Mouse (Mus musculus) telencephalon, adult 2 months (tissue): Measurements from ENCODE around the gene Dusp28.

Experiments used
- DNase-seq: peaks from one replicate; pipeline ENCODE4 v3.0.0-alpha.2; 2011; ENCODE audit warnings: low read depth, low spot score

The Dusp28 gene

DNA sequence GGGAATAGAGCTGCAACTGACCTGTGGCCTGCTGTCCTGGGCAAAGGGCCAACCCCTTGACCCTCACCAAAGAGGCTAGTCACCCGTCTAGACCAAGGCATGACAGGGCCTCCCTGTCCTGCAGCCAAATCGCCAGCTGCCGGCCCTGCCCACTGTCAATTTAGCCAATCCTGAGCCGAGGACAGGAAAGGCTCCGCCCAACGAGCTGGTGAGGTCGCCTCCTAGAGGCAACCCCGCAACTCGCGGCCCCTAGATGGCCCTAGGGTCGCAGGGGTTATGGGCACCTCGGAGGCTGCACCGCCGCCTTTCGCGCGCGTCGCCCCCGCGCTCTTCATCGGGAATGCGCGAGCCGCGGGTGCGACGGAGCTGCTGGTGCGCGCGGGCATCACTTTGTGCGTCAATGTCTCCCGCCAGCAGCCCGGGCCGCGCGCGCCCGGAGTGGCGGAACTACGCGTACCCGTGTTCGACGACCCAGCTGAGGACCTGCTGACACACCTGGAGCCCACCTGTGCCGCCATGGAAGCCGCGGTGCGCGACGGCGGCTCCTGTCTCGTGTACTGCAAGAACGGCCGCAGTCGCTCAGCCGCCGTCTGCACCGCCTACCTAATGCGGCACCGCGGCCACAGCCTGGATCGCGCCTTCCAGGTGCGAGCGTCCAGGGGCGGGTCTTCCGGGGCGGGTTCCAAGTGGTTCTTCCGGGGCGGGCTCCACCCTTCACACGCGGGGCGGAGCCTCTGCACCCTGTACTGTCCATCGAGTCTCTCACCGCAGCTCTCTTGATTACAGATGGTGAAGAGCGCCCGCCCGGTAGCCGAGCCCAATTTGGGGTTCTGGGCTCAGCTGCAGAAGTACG is at the start of gene Dusp28:
Gene Dusp28 (plus strand): TSS at position 203 of the 853 bp plus-strand sequence.
- peak; percentile 83 for DNase-seq

DNA sequence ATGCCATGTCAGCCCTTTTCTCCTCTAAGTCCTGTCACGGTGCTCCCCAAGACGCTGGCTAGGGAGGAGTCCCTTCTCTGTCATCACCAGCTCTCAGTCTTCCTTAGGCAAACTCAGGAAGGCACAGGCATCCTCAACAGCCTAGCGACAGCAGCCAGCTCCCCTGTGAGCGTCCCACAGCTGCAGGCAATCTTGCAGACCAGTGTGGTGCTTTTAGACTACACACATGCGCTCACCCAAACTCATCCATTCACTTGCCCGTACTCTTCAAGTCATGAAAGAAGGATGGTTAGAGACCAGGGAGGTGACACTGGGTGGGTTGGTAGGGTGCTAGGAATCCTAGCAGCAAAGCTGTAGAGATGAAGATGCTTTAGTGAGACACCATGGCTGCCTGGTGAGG is 45.3 kb upstream of the Dusp28 start:
- DNase-seq, result no peak

DNA sequence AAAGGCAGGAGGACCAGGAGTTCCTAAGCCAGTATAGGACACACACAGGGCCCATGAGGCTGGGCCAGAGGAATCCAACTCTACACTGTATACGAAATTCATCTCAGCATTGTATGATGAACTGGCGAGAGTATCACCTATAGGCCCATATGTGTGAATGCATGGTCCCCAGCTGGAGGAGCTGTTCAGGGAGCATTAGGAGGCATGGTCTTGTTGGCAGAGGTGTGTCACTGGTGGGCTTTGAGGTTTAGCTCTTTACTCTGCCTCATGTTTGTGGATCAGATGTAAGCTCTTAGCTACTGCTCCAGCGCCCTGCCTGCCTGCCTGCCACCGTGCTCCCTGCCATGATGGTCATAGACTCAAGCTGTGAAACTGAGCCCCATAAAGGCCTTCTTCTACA is 43.5 kb upstream of the Dusp28 start:
- DNase-seq, result no peak

DNA sequence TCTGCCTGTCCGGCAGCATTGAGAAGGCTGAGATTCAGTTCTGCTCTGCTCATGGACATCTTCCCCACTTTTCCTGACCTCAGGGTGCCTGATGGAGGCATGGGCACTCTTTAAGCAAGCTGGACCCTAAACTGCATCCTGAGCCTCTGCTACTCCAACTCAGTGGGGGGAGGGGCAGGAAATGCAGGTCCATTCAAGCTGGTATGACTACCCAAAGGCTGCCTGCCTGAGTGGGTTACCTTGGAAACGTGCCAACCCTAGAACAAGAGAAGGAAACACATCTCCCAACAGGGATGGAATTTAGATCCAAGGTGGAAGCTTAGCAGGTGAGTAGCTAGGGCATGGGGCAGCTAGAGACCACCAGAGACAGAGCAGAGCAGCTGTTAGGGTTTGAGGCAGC is 40.6 kb upstream of the Dusp28 start:
- DNase-seq, result no peak

GRCm38 (mm10) chr1:92869985-92870384 is 36.8 kb upstream of the Dusp28 start:
- DNase-seq, result no peak

DNA sequence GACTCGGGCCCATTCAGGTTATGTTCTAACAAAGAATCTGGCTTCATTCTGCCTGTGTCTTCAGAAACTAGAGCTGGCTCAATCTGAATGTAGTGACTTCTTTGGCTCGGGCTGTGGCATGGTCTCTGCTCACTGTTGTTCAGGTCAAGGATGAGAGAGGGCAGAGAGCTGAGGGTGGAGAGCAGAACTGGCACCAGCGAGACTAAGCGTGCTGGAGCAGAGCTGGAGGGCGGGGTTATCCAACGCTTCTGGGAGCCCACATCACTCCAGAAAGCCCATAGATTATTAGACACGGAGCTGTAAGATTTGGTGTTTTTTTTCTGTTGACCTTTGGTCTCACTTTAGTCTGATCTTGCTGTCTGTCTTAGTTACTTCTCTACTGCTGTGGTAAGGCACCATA is 34.1 kb upstream of the Dusp28 start:
- no peak for DNase-seq

DNA sequence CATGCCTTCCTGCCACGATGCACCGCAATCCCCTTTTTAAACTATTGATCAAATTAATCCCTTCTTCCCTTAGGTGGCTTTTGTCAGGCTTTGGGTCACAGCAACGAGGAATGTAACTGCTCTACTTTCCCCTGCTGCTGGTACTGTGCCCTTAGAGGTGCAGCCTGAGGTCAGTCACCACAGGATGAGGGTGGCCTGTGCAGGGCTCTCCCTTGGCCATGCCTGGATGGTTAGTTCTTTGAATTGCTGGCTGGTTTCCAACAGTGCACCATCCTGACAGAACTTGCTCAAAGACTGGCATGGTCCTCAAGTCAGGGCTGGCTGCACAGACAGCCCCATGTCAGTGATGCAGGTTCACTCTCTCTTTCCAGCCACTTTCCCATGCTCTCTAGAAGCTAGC is 32.8 kb upstream of the Dusp28 start:
- no peak for DNase-seq

DNA sequence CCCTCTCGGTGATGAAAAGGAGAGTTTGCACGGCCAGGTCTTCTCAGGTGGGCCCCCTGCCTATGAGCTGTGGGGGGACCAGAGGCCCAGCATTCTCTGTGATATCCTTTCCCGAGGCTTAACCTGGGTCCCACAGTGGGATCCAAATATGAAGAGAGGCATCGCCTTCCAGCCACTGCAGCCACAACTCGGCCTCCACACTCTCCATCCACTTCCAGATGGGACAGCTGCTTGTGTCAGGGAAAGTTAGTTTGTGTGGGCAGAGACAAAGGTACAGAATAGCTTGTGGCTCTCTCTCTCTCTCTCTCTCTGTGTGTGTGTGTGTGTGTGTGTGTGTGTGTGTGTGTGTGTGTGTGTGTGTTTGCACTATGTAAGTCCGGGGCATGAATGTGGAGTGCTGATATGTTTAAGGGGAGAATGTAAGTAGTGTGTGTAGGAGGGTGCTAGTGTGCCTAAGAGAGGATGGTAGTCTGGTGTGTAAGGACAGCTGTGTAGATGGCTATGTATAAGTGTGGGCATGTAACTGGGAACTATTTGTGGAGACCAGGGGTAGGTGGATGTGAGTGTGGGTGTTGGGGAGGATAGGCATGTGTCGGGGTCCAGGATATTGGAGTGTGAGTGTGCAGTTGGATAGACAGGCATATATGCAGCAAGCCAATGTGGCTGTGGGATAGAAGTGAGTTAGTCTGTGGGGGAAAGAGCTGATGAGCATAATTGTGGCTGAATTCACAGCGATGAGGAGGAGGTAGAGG is 31.2 kb upstream of the Dusp28 start:
- DNase-seq, result peak; percentile 63

GRCm38 (mm10) chr1:92877431-92877978 is 29.3 kb upstream of the Dusp28 start:
- DNase-seq, result no peak

GRCm38 (mm10) chr1:92878066-92878741 is 28.6 kb upstream of the Dusp28 start:
- DNase-seq, result no peak

GRCm38 (mm10) chr1:92879266-92879665 is 27.5 kb upstream of the Dusp28 start:
- peak; percentile 48 for DNase-seq

- no peak for DNase-seq
These were observed 26.7 kb upstream of the Dusp28 start for GRCm38 (mm10) chr1:92880101-92880500.

- no peak for DNase-seq
These were observed 24.8 kb upstream of the Dusp28 start for GRCm38 (mm10) chr1:92881982-92882381.

- no peak for DNase-seq
These were observed 17.7 kb upstream of the Dusp28 start for GRCm38 (mm10) chr1:92888901-92889655.

GRCm38 (mm10) chr1:92892791-92893190 is 14.0 kb upstream of the Dusp28 start:
- no peak for DNase-seq

GRCm38 (mm10) chr1:92893896-92894295 is 12.9 kb upstream of the Dusp28 start:
- no peak for DNase-seq

DNA sequence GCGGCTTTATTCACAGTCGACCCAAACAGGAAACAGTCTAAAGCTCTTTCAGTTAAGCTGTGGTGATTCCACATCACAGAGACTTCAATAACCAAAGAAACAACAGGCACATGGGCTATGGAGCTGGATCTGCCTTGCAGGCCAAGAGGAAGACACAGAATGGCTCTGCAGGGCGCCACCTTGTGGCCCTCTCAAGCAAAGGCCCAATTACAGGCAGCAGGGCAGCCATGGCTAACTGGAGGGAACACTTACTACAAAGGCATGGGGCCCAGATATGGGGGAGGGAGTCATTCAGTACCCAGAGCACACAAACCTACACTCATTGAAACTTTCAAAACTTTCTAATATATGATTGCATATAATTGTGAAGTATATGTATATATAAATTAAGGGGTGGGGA is 11.7 kb upstream of the Dusp28 start:
- DNase-seq, result peak; percentile 53

DNA sequence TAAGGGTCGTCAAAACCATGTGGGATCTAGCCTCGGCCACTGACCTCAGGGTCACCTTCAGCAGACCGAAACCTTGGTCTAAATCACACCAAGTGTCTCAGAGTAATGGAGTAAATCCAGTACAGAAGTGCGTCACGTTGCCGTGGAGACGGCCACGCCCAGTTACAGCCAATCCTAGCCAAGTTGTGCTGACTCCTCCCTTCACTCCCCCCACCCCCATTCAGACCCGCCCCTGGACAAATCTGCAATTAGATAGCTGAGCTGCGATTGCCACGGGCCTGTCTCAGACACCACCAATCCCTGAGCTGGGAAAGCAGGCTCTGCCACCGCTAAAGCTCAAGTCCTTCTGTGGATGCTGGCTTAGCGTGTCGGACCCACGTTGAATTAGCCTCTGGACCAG is 4.0 kb upstream of the Dusp28 start, which contains the start of gene Ankmy1:
Gene Ankmy1 (minus strand): TSS at position 121 of the 400 bp plus-strand sequence.
- DNase-seq, result no peak

DNA sequence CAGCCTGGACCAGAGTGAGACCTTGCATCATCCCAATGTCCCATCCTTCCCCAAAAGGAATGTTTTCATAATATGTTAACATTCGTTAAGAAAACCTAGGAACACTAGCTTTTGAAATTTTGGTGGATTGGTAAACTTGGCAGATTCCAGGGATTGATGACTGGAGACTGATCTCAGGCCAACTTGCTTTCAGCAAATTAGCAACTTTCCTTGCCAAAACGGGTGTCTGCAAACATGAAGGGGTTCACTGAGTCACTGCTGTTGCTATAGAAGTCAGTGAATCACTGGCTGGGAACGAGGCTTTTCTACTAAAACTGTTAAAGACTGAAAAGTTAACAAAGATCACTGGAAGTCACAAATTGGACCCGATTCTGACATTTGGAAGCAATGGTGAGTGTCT is 3.2 kb upstream of the Dusp28 start:
- no peak for DNase-seq

GRCm38 (mm10) chr1:92905703-92906310 is 974 bp upstream of the Dusp28 start:
- DNase-seq, result no peak
